Mouse (Mus musculus) right cerebral cortex, adult 18-20 months (tissue): Measurements from ENCODE around the gene Ttc8.
"Not testable (repeated sequence)": the region's sequence is repeated elsewhere in the genome, so short reads cannot be mapped to it uniquely, and the experiment has no call there.

Source experiments
- DNase-seq: peaks from one replicate; pipeline ENCODE4 v3.0.0; 2022; ENCODE audit warnings: mixed read lengths

Ttc8 gene

DNA sequence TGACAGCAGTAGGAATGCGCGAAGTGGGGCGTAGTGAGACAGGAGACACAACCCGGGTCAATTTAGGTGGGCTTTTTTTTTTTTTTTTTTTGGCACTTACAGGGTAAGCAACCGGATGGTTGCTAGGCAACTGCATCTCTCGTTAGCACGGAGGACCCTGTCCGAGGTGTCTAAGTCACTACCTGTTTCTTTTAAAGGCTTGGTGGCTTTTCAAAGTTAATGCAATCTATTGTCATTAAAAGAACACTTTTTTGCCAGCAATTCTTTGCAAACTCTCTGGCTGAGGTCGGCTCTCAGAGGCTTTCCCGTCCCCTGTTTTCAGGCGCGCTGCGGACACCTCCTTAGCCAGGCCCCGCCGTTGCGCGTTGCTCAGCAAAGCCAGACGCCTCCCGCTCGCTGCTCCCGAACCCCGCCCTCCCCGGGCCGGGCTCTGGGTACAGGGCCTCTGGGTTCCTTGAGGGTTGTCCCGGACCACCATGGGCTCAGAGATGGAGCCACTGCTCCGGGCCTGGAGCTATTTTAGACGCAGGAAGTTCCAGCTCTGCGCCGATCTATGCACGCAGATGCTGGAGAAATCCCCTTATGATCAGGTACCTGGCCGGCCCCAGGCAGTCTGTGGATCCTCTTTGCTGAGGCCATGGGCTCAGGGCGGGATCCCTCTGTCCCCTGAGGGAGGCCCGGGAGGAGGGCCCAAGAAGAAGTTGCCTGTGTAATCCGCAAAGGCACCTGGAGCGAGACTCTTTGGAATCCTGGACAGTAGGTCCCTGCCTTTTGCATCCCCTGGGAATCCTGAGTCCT, at the start of gene Ttc8:
Gene Ttc8, plus strand, starts transcription at position 381 of the 798 bp plus-strand sequence.
- peak; percentile 91 for DNase-seq

- no peak for DNase-seq
These were observed 47.5 kb upstream of the Ttc8 start for GRCm38 (mm10) chr12:98872836-98873235.

- DNase-seq = no peak
These were observed 45.2 kb upstream of the Ttc8 start for GRCm38 (mm10) chr12:98875216-98875615.

DNA sequence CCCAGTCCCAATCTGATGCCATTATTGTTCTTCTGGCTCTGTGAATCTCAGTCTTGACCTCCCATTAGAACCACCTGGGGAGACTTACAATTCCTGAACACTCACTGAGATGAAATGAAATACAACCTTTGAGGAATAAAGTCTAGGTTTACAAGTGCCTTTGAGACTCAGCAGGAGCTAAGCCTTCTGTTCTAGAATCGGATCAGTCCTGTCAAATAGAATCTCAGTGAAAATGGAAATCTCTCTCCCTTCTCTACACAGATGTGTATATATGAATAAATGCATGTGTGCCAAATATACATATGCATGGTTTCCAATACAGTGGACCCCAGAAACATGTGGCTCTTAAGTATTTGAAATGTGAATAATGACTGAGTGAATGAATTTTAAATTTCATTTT, 41.7 kb upstream of the Ttc8 start:
- no peak for DNase-seq

GRCm38 (mm10) chr12:98881796-98882195, 38.6 kb upstream of the Ttc8 start:
- no peak for DNase-seq

GRCm38 (mm10) chr12:98884515-98884914, 35.9 kb upstream of the Ttc8 start:
- no peak for DNase-seq

GRCm38 (mm10) chr12:98896761-98897160, 23.6 kb upstream of the Ttc8 start:
- no peak for DNase-seq

- no peak for DNase-seq
These were observed 20.7 kb upstream of the Ttc8 start for GRCm38 (mm10) chr12:98899676-98900075.

DNA sequence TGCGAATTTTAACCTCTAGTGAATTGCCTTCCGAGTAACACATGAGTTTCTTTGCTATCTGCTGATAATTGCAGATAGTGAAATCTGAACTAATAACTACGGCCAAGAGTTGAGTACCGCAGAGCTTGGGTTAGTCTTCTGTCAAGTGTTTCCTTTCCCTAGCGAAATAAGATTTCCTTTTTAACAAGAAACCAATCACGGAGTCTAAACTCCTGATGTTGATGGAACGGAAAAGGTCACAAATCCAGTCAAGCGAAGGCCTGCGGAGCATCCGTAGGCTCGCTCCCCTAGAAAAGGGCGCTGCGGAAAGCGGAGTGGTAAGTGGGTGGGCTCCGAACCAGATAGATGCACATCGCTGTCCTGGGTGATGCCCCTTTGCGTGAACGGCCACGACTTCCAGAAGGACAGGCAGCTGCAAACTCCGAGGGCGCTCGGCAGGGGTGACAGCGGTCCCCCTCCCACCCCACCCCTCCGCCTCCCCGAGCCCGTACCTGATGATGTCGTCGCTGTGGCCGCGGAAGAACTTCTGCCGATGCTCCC, 20.0 kb upstream of the Ttc8 start:
- peak; percentile 24 for DNase-seq

- DNase-seq = peak; percentile 82
These were observed 19.2 kb upstream of the Ttc8 start, which contains the start of gene Eml5 for GRCm38 (mm10) chr12:98900881-98901801. Eml5 (minus strand) TSS chr12:98901484.

DNA sequence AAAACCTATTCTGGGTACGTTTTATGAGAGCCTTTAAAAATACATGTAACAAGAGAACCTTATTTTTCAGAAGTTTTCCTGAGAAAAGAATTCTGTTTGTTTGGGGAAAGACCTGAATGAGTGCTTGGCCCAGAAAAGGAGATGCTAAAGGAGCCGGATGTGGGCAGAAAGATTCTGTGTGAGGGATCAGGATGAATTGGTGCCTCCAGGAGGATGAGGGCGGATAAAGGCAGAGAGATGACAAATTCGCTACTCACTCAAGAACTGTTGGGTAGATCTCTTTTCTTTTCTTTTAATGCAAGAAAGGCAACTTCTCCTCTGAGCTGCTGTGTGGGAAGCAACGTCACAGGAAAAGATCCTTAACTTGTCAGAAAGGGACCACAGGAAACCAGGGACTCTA, 14.9 kb upstream of the Ttc8 start:
- DNase-seq = peak; percentile 62

- DNase-seq = no peak
These were observed 10.3 kb upstream of the Ttc8 start for GRCm38 (mm10) chr12:98910096-98910495.

DNA sequence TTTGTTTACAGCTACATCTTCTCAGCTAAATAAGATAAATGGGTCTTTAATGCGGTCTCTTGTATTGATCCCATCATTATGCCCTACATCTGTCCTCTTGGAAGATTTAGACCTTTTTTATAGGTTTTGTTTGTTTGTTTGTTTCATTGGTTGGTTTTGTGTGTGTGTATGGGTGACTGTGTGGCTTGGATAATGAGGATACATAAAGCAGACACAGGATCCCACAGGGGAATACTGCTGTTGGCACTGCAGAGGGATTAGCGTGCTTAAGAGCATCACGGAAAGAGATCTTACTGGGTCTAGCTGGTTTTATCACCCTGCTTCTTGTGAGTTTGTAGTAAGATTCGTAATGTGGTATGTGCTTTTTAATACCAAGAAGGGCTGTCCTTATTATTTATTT, 10.8 kb downstream of the Ttc8 start:
- DNase-seq = no peak

DNA sequence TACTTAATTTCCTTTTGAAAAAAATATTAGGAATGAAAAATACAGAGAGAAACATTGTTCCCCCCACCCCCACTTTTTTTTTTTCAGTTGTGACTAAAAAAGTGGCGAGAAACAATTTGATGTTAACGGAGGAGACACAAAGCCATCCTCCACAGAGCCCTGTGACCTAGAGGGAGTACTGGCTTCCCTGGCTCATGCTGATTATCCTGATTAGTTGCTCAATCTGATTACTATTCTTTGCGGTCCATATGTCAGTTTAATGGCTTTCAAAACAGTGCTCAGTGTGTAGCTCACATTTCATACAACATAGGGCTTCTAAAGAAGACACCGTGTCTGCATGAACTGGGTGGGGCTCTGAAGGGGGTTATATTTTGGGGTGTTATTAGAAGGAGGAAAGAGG, 12.1 kb downstream of the Ttc8 start:
- DNase-seq = no peak

DNA sequence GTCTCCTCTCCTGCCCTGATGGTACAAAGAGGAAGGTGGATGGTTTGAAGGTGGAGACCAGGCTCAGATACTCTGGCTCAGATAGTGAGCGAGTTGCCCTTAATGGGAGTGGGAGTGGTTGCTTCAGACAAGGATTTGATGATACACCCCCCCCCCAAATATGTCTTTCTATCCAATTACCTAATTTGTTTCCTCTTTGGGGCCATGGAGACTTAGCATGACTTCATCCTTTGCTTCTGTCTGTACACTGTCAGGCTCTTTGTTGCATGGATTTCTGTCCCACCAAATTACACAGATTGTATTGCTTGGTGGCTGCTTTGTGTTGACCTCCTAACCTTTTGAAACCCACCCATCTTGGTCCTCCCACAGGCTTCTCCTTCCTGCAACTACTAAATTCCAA, 12.5 kb downstream of the Ttc8 start:
- DNase-seq = no peak

DNA sequence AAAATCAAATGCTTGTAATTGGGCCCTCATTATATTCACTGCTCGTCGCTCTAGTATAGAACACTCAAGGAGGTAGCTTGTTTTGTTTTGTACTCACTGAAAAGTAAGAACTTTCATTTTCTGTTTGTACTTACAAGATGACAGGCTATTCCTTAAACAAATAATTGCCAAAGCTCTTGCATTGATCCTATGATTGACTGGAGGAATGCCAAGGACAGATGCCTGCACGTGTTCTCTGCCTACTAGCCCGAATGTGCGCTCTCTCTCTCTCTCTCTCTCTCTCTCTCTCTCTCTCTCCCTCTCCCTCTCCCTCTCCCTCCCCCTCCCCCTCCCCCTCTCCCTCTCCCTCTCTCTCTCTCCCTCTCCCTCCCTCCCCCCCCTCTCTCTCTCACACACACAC, 30.9 kb downstream of the Ttc8 start:
- not testable (repeated sequence) for DNase-seq

DNA sequence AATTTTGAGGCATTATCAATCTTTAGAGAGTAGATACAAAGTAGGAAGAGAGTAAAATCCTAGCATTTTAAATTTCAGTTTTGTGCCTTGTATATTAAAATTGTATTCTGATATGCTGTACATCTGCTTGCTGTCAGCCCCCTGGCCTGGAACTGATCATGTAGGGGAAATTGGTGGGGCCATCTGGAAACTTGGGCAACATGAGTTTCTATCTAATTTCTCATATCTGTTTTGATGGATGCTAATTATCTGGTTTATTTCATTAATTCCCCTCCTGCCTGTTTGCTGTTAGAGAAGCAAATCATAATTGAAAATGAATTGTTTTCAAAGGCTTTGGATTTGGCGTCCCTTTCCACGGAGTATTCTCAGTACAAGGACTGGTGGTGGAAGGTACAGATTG, 36.6 kb downstream of the Ttc8 start:
- no peak for DNase-seq

DNA sequence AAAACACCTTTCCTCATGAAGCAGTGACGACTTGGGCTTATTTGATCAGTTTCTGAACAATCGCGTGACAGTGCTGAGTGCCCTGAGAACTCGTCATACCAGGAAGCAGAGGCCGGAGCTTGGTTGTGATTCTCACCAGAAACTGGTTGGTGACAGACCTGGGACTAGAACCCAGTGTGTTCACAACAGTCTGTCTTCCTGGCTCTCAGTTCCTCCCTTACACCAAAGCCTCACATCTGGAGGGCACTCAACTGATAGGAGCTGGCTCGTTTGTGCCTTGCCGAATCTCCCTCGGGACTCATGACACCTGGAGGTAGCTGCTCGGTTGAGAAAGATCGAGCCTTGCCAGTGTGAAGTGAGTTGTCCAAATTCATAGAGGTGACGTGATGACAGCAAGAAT, 37.1 kb downstream of the Ttc8 start:
- no peak for DNase-seq

DNA sequence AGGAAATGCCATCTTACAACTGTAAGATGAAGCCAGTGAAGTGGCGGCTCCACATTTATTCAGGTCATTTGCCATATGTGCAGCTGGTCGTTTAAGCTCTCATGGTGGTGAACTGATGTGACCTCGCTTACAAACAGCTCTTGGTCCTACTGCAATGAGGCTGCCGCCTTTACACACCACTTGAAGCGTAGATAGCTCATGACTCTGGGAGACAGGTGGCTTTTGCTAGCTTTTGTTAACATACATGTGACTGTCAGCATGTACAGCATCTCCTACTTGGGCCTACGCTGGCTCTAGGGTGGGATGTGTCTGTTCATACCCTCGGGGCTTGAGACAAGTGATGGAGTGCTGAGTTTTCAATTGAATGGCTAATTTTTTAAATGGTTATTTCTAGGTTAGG, 40.6 kb downstream of the Ttc8 start:
- DNase-seq = no peak

DNA sequence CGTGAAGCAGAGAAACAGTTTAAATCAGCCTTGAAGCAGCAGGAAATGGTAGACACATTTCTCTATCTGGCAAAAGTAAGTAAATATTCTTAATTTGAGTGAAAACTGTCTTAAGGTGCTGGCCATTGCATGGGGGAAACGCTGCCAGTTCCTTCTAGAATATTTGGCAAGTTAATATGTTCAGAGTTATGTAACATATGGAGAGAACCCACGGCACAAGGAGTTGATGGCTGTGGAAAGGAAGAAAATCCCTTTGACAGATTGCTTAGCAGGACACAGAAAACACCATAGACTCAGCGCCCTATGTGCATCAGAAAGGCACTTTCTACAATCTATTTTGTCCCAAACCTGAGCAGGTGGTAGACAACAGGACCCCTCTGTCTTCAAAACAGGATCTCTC, 41.0 kb downstream of the Ttc8 start:
- DNase-seq = peak; percentile 35

- DNase-seq = no peak
These were observed 45.2 kb downstream of the Ttc8 start for GRCm38 (mm10) chr12:98965441-98966135.

DNA sequence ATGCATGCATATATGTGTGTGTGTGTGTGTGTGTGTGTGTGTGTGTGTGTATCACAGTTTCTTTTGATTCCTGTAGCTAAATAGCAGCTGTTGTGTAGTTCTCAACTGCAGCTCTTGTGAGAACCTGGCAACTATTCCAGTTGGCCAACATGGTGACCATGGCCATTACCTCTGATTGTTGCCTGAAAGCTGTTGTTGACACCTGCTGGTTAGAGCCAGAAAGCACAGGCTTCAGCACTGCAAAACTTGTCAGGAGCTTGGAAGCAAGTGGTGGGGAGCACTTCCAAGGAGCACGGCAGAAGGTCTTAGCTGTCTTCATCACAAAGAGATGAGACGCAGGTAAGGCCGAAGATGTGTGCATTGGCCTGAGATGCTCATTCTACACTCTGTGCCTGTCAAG, 51.9 kb downstream of the Ttc8 start:
- no peak for DNase-seq

DNA sequence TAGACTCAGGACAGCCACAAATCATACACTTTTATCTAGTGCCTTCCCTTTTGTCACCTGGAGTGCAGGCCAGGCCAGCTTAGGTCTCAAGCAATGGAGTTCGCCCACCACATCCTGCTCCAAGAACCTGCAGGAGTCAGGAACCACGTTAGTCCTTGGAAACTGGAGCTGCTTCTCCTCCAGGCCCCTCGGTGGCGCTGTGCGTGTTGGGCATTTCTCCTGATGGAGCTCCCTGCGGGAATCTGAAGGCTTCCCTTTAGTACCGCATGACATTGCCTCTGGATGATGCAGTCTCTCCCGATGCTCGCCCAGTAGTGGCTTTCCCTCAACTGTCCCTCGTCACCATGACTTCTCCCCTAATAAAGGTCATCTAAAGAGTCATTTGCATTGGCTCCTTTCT, 53.1 kb downstream of the Ttc8 start:
- no peak for DNase-seq
